Mouse (Mus musculus) thymus, postnatal 10 days (tissue): ENCODE measurements around the gene Hes7.
A peak's percentile ranks its signal among the peaks of the same experiment; 100 is the strongest.

Experiments used
- DNase-seq, 2 experiments: peaks; one replicate each; pipeline ENCODE4 v3.0.0; 2021; ENCODE audit warnings: low spot score in 2 of 2

Hes7 gene

GRCm38 (mm10) chr11:69119446-69120155 is 603 bp upstream of the Hes7 start:
- no peak for DNase-seq

GRCm38 (mm10) chr11:69121001-69121740 is 967 bp downstream of the Hes7 start:
- DNase-seq: no peak

GRCm38 (mm10) chr11:69121741-69122335 is 1.6 kb downstream of the Hes7 start:
- peak in 1 of 2 experiments; percentile 25 for DNase-seq

GRCm38 (mm10) chr11:69122336-69122951 is 2.2 kb downstream of the Hes7 start, which contains the start of gene 9130213A22Rik:
Gene 9130213A22Rik (minus strand): TSS chr11:69122589.
- DNase-seq: peak; percentile 75 to 77

- peak; percentile 82 to 86 for DNase-seq
Measured at GRCm38 (mm10) chr11:69123056-69123692, 3.0 kb downstream of the Hes7 start.

- DNase-seq: peak; percentile 70 to 78
Measured at GRCm38 (mm10) chr11:69123693-69124497, 3.7 kb downstream of the Hes7 start.

- peak; percentile 41 to 76 for DNase-seq
Measured at GRCm38 (mm10) chr11:69124498-69124847, 4.3 kb downstream of the Hes7 start.

- peak; percentile 69 to 76 for DNase-seq
Measured at GRCm38 (mm10) chr11:69125041-69125851, 5.0 kb downstream of the Hes7 start.

- DNase-seq: no peak
Measured at GRCm38 (mm10) chr11:69125852-69125918, 5.5 kb downstream of the Hes7 start, which contains the start of gene Aloxe3. Gene Aloxe3 (plus strand): TSS chr11:69125896.

GRCm38 (mm10) chr11:69125919-69126705 is 5.9 kb downstream of the Hes7 start:
- peak in 1 of 2 experiments; percentile 21 for DNase-seq

- DNase-seq: no peak
Measured at GRCm38 (mm10) chr11:69126706-69127095, 6.5 kb downstream of the Hes7 start.

- no peak for DNase-seq
Measured at GRCm38 (mm10) chr11:69128426-69129122, 8.4 kb downstream of the Hes7 start.

- no peak for DNase-seq
Measured at GRCm38 (mm10) chr11:69133566-69133922, 13.3 kb downstream of the Hes7 start.

- DNase-seq: peak; percentile 39 to 52
Measured at GRCm38 (mm10) chr11:69133923-69134621, 13.9 kb downstream of the Hes7 start.

GRCm38 (mm10) chr11:69134622-69134968 is 14.4 kb downstream of the Hes7 start:
- DNase-seq: no peak

- DNase-seq: no peak
Measured at GRCm38 (mm10) chr11:69135361-69135760, 15.2 kb downstream of the Hes7 start.

GRCm38 (mm10) chr11:69147546-69147945 is 27.3 kb downstream of the Hes7 start:
- DNase-seq: no peak

- DNase-seq: no peak
Measured at GRCm38 (mm10) chr11:69148451-69148960, 28.3 kb downstream of the Hes7 start.

GRCm38 (mm10) chr11:69149728-69150127 is 29.5 kb downstream of the Hes7 start:
- DNase-seq: no peak
